In the genomic region with DNA sequence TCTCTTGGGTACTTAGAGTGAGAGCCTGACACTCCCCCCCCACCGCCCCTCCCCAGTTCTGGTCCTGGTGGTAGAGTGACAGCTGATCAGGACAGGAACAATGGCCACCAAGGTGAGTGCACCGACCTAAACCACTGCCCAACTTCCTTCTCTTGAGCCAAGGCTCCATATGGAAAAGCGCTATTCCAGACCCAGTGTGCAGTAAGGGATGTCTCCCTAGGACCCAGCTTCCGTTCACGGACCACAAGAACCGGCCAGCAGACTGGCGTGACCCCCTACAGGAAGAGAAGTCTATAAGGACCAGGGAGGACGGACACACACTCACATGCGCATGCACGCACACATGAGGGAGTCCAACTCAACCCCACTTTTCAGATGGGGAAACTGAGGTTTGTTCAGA, we compare ENCODE assay signal across 17 mouse cellular contexts. TPM values are rescaled to one million over a fixed set of nuclear protein-coding genes. Genes with fewer than 3 reads are reported as not detected.
A peak's percentile ranks its signal among the peaks of the same experiment; 100 is the strongest.
DNase-seq lines count a peak whose midpoint lies in the region; ATAC-seq and TF ChIP-seq lines count a peak whose summit lies in the region.
"Had no signal": no experiment of that assay in that cellular context is flagged by ENCODE, and none has a peak within 500 bp of the region (broad histone marks: within the 10 kb centered on the region; RNA-seq: fewer than 3 reads in every experiment).

No protein-coding gene starts in this region.

- TF ChIP-seq POLR2A in testis, adult 2 months (IDR thresholded peaks at IDR 0.05; ENCODE audit: control insufficient read depth, low read depth, low read length): no peak

- H3K9ac ChIP-seq in heart, embryonic 13.5 days: no peak overlapping the region
- H3K9ac ChIP-seq in liver, embryonic 16.5 days (ENCODE audit: low read depth, low read length): no peak overlapping the region
- H3K9ac ChIP-seq in stomach, postnatal 0 days (ENCODE audit: low read length): no peak overlapping the region
- H3K9ac ChIP-seq: embryonic facial prominence, embryonic 15.5 days; forebrain, embryonic 12.5 days; hindbrain, embryonic 14.5 days; limb, embryonic 15.5 days had no signal

- H3K36me3 ChIP-seq in heart, embryonic 13.5 days: no peaks in the 10 kb centered on the region
- no peaks in the 10 kb centered on the region for H3K36me3 ChIP-seq in testis, adult 2 months (ENCODE audit: control insufficient read depth, insufficient read depth, low read length)
- no peaks in the 10 kb centered on the region for H3K36me3 ChIP-seq in liver, embryonic 16.5 days (ENCODE audit: control insufficient read depth, insufficient read depth)
- H3K36me3 ChIP-seq in stomach, postnatal 0 days (ENCODE audit: control insufficient read depth, insufficient read depth, low read length): no peaks in the 10 kb centered on the region
- H3K36me3 ChIP-seq: embryonic facial prominence, embryonic 15.5 days; forebrain, embryonic 12.5 days; limb, embryonic 15.5 days had no signal

- no peak overlapping the region for H3K27ac ChIP-seq in heart, embryonic 13.5 days (replicated peaks)
- H3K27ac ChIP-seq in testis, adult 2 months (ENCODE audit: control insufficient read depth, insufficient read depth, low read depth, low read length): peak overlapping the region; percentile 45
- H3K27ac ChIP-seq in liver, embryonic 16.5 days (ENCODE audit: low read length): peak overlapping the region; percentile 37
- peak overlapping the region; percentile 45 for H3K27ac ChIP-seq in stomach, postnatal 0 days (replicated peaks)
- H3K27ac ChIP-seq: forebrain, embryonic 12.5 days; hindbrain, embryonic 14.5 days; limb, embryonic 15.5 days had no signal

- H3K27me3 ChIP-seq in heart, embryonic 13.5 days (replicated peaks): peaks cover 17% of the 10 kb centered on the region
- H3K27me3 ChIP-seq in testis, adult 2 months (ENCODE audit: control insufficient read depth, insufficient read depth, low read length): no peaks in the 10 kb centered on the region
- no peaks in the 10 kb centered on the region for H3K27me3 ChIP-seq in liver, embryonic 16.5 days (ENCODE audit: control insufficient read depth, insufficient read depth, low read depth, low read length)
- no peaks in the 10 kb centered on the region for H3K27me3 ChIP-seq in stomach, postnatal 0 days (ENCODE audit: control insufficient read depth, insufficient read depth, low read length)
- H3K27me3 ChIP-seq: embryonic facial prominence, embryonic 15.5 days had no signal

- ATAC-seq in heart, embryonic 13.5 days (ENCODE audit: extremely low read depth, insufficient number of reproducible peaks, low FRiP score, low TSS enrichment): no peak
- ATAC-seq in liver, embryonic 16.5 days (ENCODE audit: low read depth): no peak
- no peak for ATAC-seq in stomach, postnatal 0 days (ENCODE audit: low FRiP score, low TSS enrichment)

- H3K4me1 ChIP-seq in heart, embryonic 13.5 days: peaks cover 24% of the 10 kb centered on the region
- H3K4me1 ChIP-seq in testis, adult 2 months (ENCODE audit: control insufficient read depth, insufficient read depth, low read length): peaks cover 7% of the 10 kb centered on the region
- peaks cover 17% of the 10 kb centered on the region for H3K4me1 ChIP-seq in liver, embryonic 16.5 days (ENCODE audit: control insufficient read depth, low read depth, low read length)
- peaks cover 9% of the 10 kb centered on the region; the same call in 1 of the 2 replicates for H3K4me1 ChIP-seq in stomach, postnatal 0 days (replicated peaks; ENCODE audit: control insufficient read depth, insufficient read depth)

- no peaks in the 10 kb centered on the region for H3K9me3 ChIP-seq in heart, embryonic 13.5 days
- no peaks in the 10 kb centered on the region for H3K9me3 ChIP-seq in liver, embryonic 16.5 days (replicated peaks; ENCODE audit: control insufficient read depth, low read length)
- H3K9me3 ChIP-seq in stomach, postnatal 0 days (ENCODE audit: control insufficient read depth, low read length): no peaks in the 10 kb centered on the region
- H3K9me3 ChIP-seq: embryonic facial prominence, embryonic 15.5 days; forebrain, embryonic 12.5 days; limb, embryonic 15.5 days had no signal

- TF ChIP-seq EP300 in stomach, postnatal 0 days (optimal IDR thresholded peaks at IDR 0.05): no peak

- 90% methylated on average over 10 of the region's 10 CpGs for WGBS in heart, embryonic 13.5 days
- WGBS in liver, embryonic 16.5 days (ENCODE audit: insufficient replicate concordance): 52% methylated on average over 10 of the region's 10 CpGs
- 75% methylated on average over 10 of the region's 10 CpGs for WGBS in stomach, postnatal 0 days

- no peak overlapping the region for H3K4me3 ChIP-seq in heart, embryonic 13.5 days
- no peak overlapping the region for H3K4me3 ChIP-seq in testis, adult 2 months (ENCODE audit: control insufficient read depth, low read depth, low read length)
- no peak overlapping the region; the same call in 1 of the 2 replicates for H3K4me3 ChIP-seq in liver, embryonic 16.5 days (ENCODE audit: low read depth, low read length)
- no peak overlapping the region for H3K4me3 ChIP-seq in stomach, postnatal 0 days (ENCODE audit: low read depth, low read length)
- H3K4me3 ChIP-seq: forebrain, embryonic 12.5 days had no signal

- peak overlapping the region; percentile 31; the same call in 1 of the 2 replicates for H3K4me2 ChIP-seq in heart, embryonic 13.5 days
- H3K4me2 ChIP-seq in liver, embryonic 16.5 days (ENCODE audit: low read depth, low read length): peak overlapping the region; percentile 39
- no peak overlapping the region for H3K4me2 ChIP-seq in stomach, postnatal 0 days (replicated peaks; ENCODE audit: low read depth)
- H3K4me2 ChIP-seq: forebrain, embryonic 12.5 days; hindbrain, embryonic 14.5 days; limb, embryonic 15.5 days had no signal

- DNase-seq in heart, adult 18-20 months: no peak
- no peak for DNase-seq in testis, postnatal 14 days (ENCODE audit: low spot score)
- DNase-seq in stomach, postnatal 0 days (ENCODE audit: low spot score): no peak
- no peak for DNase-seq in frontal cortex, postnatal 10 days (ENCODE audit: low spot score in 2 of 2)
- DNase-seq in urinary bladder, adult 18-20 months (ENCODE audit: low spot score in 2 of 2): no peak
- DNase-seq: right cerebral cortex, adult 18-20 months had no signal

- no peak for TF ChIP-seq CTCF in testis, adult 2 months (IDR thresholded peaks at IDR 0.05; ENCODE audit: control insufficient read depth, insufficient read depth, insufficient replicate concordance, low read depth, low read length)
- TF ChIP-seq CTCF in stomach, postnatal 0 days (IDR thresholded peaks at IDR 0.05; ENCODE audit: low read depth): no peak

RNA-seq across cellular contexts. Expression of gene Osgin1, which starts 2.4 kb away (rescaled TPM):
- 0.51 and 0.89 TPM in 2 replicates for polyA plus RNA-seq in heart, embryonic 13.5 days (2015; fragmentation: Nextera tagmentation; extraction: Ambion mirVana)
- total RNA-seq in heart, adult 18-20 months (2021): 1 to 10 TPM; 3.1 to 4.2 TPM
- polyA plus RNA-seq in testis, adult 2 months (2012; rRNA removed): 437 and 440 TPM in 2 replicates
- polyA plus RNA-seq in liver, embryonic 16.5 days (2015; fragmentation: Nextera tagmentation; extraction: Ambion mirVana): 47.3 and 57.9 TPM in 2 replicates
- polyA plus RNA-seq in stomach, postnatal 0 days (2015; fragmentation: Nextera tagmentation; extraction: Ambion mirVana): 11.4 and 14.5 TPM in 2 replicates

RNA-seq across cellular contexts. Expression of gene Necab2, which starts 10.2 kb away (rescaled TPM):
- polyA plus RNA-seq in heart, embryonic 13.5 days (2015; fragmentation: Nextera tagmentation; extraction: Ambion mirVana): 0.57 and 0.79 TPM in 2 replicates
- not detected for total RNA-seq in heart, adult 18-20 months (2021)
- polyA plus RNA-seq in testis, adult 2 months (2012; rRNA removed): 14.8 and 16.0 TPM in 2 replicates
- 0.04 TPM in 1 of 2 replicates, not detected in the other for polyA plus RNA-seq in liver, embryonic 16.5 days (2015; fragmentation: Nextera tagmentation; extraction: Ambion mirVana)
- 1.5 and 1.6 TPM in 2 replicates for polyA plus RNA-seq in stomach, postnatal 0 days (2015; fragmentation: Nextera tagmentation; extraction: Ambion mirVana)
- total RNA-seq: MEL; monocyte, adult 5-6 weeks; neutrophil, adult 5-6 weeks had no signal
- polyA plus RNA-seq: C2C12 had no signal

RNA-seq across cellular contexts. Expression of gene Mlycd, which starts 41.7 kb away (rescaled TPM):
- 17.0 and 17.1 TPM in 2 replicates for polyA plus RNA-seq in heart, embryonic 13.5 days (2015; fragmentation: Nextera tagmentation; extraction: Ambion mirVana)
- 100 to 1,000 TPM; 117 to 120 TPM for total RNA-seq in heart, adult 18-20 months (2021)
- 5.3 and 5.4 TPM in 2 replicates for polyA plus RNA-seq in testis, adult 2 months (2012; rRNA removed)
- polyA plus RNA-seq in liver, embryonic 16.5 days (2015; fragmentation: Nextera tagmentation; extraction: Ambion mirVana): 10.0 and 12.1 TPM in 2 replicates
- polyA plus RNA-seq in stomach, postnatal 0 days (2015; fragmentation: Nextera tagmentation; extraction: Ambion mirVana): 22.0 and 24.0 TPM in 2 replicates
